Mouse (Mus musculus): ENCODE results near the gene Hoga1.
"Not testable (repeated sequence)": the region's sequence is repeated elsewhere in the genome, so short reads cannot be mapped to it uniquely, and the experiment has no call there.

Gene Hoga1

GRCm38 (mm10) chr19:42068441-42069240 lies 23.2 kb downstream of the Hoga1 start:
- no peak for DNase-seq (ENCODE audit: low read depth)

GRCm38 (mm10) chr19:42069241-42069525 lies 23.8 kb downstream of the Hoga1 start:
- DNase-seq (ENCODE audit: low read depth) = no peak

- DNase-seq (ENCODE audit: low read depth) = no peak
Observed at GRCm38 (mm10) chr19:42071221-42071620, 25.8 kb downstream of the Hoga1 start.

- DNase-seq (ENCODE audit: low read depth) = no peak
Observed at GRCm38 (mm10) chr19:42071886-42072608, 26.6 kb downstream of the Hoga1 start.

- DNase-seq (ENCODE audit: low read depth) = no peak
Observed at GRCm38 (mm10) chr19:42072802-42073201, 27.4 kb downstream of the Hoga1 start.

GRCm38 (mm10) chr19:42075051-42075450 lies 29.6 kb downstream of the Hoga1 start:
- DNase-seq (ENCODE audit: low read depth) = no peak

GRCm38 (mm10) chr19:42075992-42076391 lies 30.6 kb downstream of the Hoga1 start:
- no peak for DNase-seq (ENCODE audit: low read depth)

- no peak for DNase-seq (ENCODE audit: low read depth)
Observed at GRCm38 (mm10) chr19:42078566-42078965, 33.2 kb downstream of the Hoga1 start.

GRCm38 (mm10) chr19:42079006-42079405 lies 33.6 kb downstream of the Hoga1 start:
- no peak for DNase-seq (ENCODE audit: low read depth)

GRCm38 (mm10) chr19:42079950-42080349 lies 34.5 kb downstream of the Hoga1 start:
- no peak for DNase-seq (ENCODE audit: low read depth)

GRCm38 (mm10) chr19:42080469-42080868 lies 35.1 kb downstream of the Hoga1 start:
- DNase-seq (ENCODE audit: low read depth) = no peak

GRCm38 (mm10) chr19:42081613-42082012 lies 36.2 kb downstream of the Hoga1 start:
- not testable (repeated sequence) for DNase-seq (ENCODE audit: low read depth)

- no peak for DNase-seq (ENCODE audit: low read depth)
Observed at GRCm38 (mm10) chr19:42085690-42086089, 40.3 kb downstream of the Hoga1 start.

GRCm38 (mm10) chr19:42086166-42086565 lies 40.8 kb downstream of the Hoga1 start, which contains the start of gene Morn4:
Morn4 (minus strand) TSS chr19:42086357.
- peak; percentile 81 for DNase-seq (ENCODE audit: low read depth)

- DNase-seq (ENCODE audit: low read depth) = no peak
Observed at GRCm38 (mm10) chr19:42089103-42089747, 43.8 kb downstream of the Hoga1 start.

GRCm38 (mm10) chr19:42089748-42090595 lies 44.6 kb downstream of the Hoga1 start, which contains the start of gene Pi4k2a:
Pi4k2a (plus strand) TSS chr19:42090470.
- DNase-seq (ENCODE audit: low read depth) = peak; percentile 100

GRCm38 (mm10) chr19:42090637-42091141 lies 45.3 kb downstream of the Hoga1 start:
- no peak for DNase-seq (ENCODE audit: low read depth)

GRCm38 (mm10) chr19:42099406-42099805 lies 54.0 kb downstream of the Hoga1 start:
- no peak for DNase-seq (ENCODE audit: low read depth)

- no peak for DNase-seq (ENCODE audit: low read depth)
Observed at GRCm38 (mm10) chr19:42104681-42105080, 59.3 kb downstream of the Hoga1 start.

GRCm38 (mm10) chr19:42115783-42116335 lies 70.4 kb downstream of the Hoga1 start:
- no peak for DNase-seq (ENCODE audit: low read depth)

- DNase-seq (ENCODE audit: low read depth) = no peak
Observed at GRCm38 (mm10) chr19:42118142-42118541, 72.7 kb downstream of the Hoga1 start.
